Mouse (Mus musculus) MEL (cell line): ENCODE results near the gene Nr2f2.

Experiments
- CHD2 ChIP-seq: IDR thresholded peaks from 2 replicates; pipeline ENCODE4 v1.6.1; 2011; ENCODE audit warnings: low read length, improper control_type of control experiment
- CTCF ChIP-seq, 3 experiments: IDR thresholded peaks in 2 of 3; conservative IDR thresholded peaks in 1 of 3; 2 replicates each; pipeline ENCODE4 v1.5.1; 2011 to 2012; ENCODE audit warnings: low read length in 3 of 3, low read depth in 2 of 3, mild to moderate bottlenecking in 2 of 3, improper control_type of control experiment in 1 of 3, inconsistent platforms in 1 of 3, mixed read lengths in 1 of 3, moderate library complexity in 1 of 3; ENCODE audit not compliant: control insufficient read depth in 1 of 3, insufficient read depth in 1 of 3, poor library complexity in 1 of 3, severe bottlenecking in 1 of 3
- GATA1 ChIP-seq: IDR thresholded peaks from 2 replicates; pipeline ENCODE4 v1.6.1; 2011; ENCODE audit warnings: low read depth, low read length, improper control_type of control experiment
- JUND ChIP-seq: IDR thresholded peaks from 2 replicates; pipeline ENCODE4 v1.6.1; 2011; ENCODE audit warnings: low read depth, mild to moderate bottlenecking, improper control_type of control experiment, low read length
- KAT2A ChIP-seq: conservative IDR thresholded peaks from 2 replicates; pipeline ENCODE4 v1.6.1; 2012; ENCODE audit warnings: low read depth, low read length, improper control_type of control experiment, inconsistent platforms
- MEF2A ChIP-seq: IDR thresholded peaks from 2 replicates; pipeline ENCODE4 v1.6.1; 2014; ENCODE audit warnings: low read depth, mild to moderate bottlenecking, inconsistent platforms, low read length, improper control_type of control experiment; ENCODE audit not compliant: poor library complexity, insufficient replicate concordance, severe bottlenecking; ENCODE audit errors: extremely low read depth
- MYC ChIP-seq: IDR thresholded peaks from 2 replicates; pipeline ENCODE4 v1.6.1; 2011; ENCODE audit warnings: low read depth, mild to moderate bottlenecking, low read length, improper control_type of control experiment, moderate library complexity
- NELFE ChIP-seq: IDR thresholded peaks from 2 replicates; pipeline ENCODE4 v1.6.1; 2011; ENCODE audit warnings: low read depth, low read length, improper control_type of control experiment
- POLR2A ChIP-seq, 2 experiments: IDR thresholded peaks; 2 replicates each; pipeline ENCODE4 v1.6.1; 2011 to 2012; ENCODE audit warnings: low read length in 2 of 2, mild to moderate bottlenecking in 2 of 2, control low read depth in 1 of 2, improper control_type of control experiment in 1 of 2, low read depth in 1 of 2, moderate library complexity in 1 of 2; ENCODE audit not compliant: control insufficient read depth in 1 of 2, insufficient read depth in 1 of 2, poor library complexity in 1 of 2
- TCF12 ChIP-seq: IDR thresholded peaks from 2 replicates; pipeline ENCODE4 v1.6.1; 2014; ENCODE audit warnings: low read depth, mild to moderate bottlenecking, inconsistent platforms, low read length, improper control_type of control experiment, moderate library complexity
- USF1 ChIP-seq: IDR thresholded peaks from 2 replicates; pipeline ENCODE4 v1.6.1; 2014; ENCODE audit warnings: low read depth, mild to moderate bottlenecking, inconsistent platforms, low read length, improper control_type of control experiment, moderate library complexity

- TF ChIP-seq NELFE, result no peak
- TF ChIP-seq POLR2A (IDR thresholded peaks at IDR 0.05; ENCODE audit: control insufficient read depth in 1 of 2, insufficient read depth in 1 of 2, low read depth in 1 of 2, low read length in 2 of 2, poor library complexity in 1 of 2), result no peak
- no peak for TF ChIP-seq USF1
- no peak for TF ChIP-seq KAT2A
- TF ChIP-seq MYC, result no peak
- no peak for TF ChIP-seq CTCF (IDR thresholded peaks at IDR 0.05 in 2 of 3, conservative IDR thresholded peaks at IDR 0.05 in 1 of 3; ENCODE audit: control insufficient read depth in 1 of 3, insufficient read depth in 1 of 3, low read depth in 2 of 3, low read length in 3 of 3, poor library complexity in 1 of 3, severe bottlenecking in 1 of 3)
- TF ChIP-seq GATA1, result no peak
- no peak for TF ChIP-seq TCF12
- TF ChIP-seq JUND, result no peak
- TF ChIP-seq MEF2A, result no peak
- no peak for TF ChIP-seq CHD2
These were observed 1.1 kb downstream of the Nr2f2 start for GRCm38 (mm10) chr7:70365401-70365811.
